Mouse (Mus musculus): Measurements from ENCODE around the gene Cnpy3. TPM values are rescaled to one million over a fixed set of nuclear protein-coding genes. Genes with fewer than 3 reads are reported as not detected.

Gene Cnpy3
- total RNA-seq, 1 experiment from 2014 or later: 64.6 TPM

Other genes with a start within 250 kb of the Cnpy3 start
- 21.1 and 32.5 TPM in 2 replicates for gene Cul9, start 205.8 kb downstream of the Cnpy3 start, total RNA-seq (2021)
- gene Srf, start 196.0 kb downstream of the Cnpy3 start, total RNA-seq (2021): 37.1 and 47.1 TPM in 2 replicates
- gene Ptk7, start 122.7 kb downstream of the Cnpy3 start, total RNA-seq (2021): 8.0 and 16.8 TPM in 2 replicates
- gene Klc4, start 106.2 kb downstream of the Cnpy3 start, total RNA-seq (2021): 38.4 and 49.7 TPM in 2 replicates
- 96.4 and 119 TPM in 2 replicates for gene Mrpl2, start 106.0 kb downstream of the Cnpy3 start, total RNA-seq (2021)
- gene Cul7, start 101.9 kb downstream of the Cnpy3 start, total RNA-seq (2021): 41.3 and 51.4 TPM in 2 replicates
- 26.8 and 33.4 TPM in 2 replicates for gene Rrp36, start 77.9 kb downstream of the Cnpy3 start, total RNA-seq (2021)
- gene Mea1, start 73.4 kb downstream of the Cnpy3 start, total RNA-seq (2021): 89.2 and 90.4 TPM in 2 replicates
- 73.3 and 86.4 TPM in 2 replicates for gene Klhdc3, start 71.3 kb downstream of the Cnpy3 start, total RNA-seq (2021)
- 44.9 and 47.2 TPM in 2 replicates for gene Ppp2r5d, start 47.1 kb downstream of the Cnpy3 start, total RNA-seq (2021)
- gene Pex6, start 40.8 kb downstream of the Cnpy3 start, total RNA-seq (2021): 60.6 and 68.6 TPM in 2 replicates
- gene Gnmt, start 23.0 kb downstream of the Cnpy3 start, total RNA-seq (2021): 0.61 and 12.4 TPM in 2 replicates
- not detected in 2 replicates for gene Ptcra, start 11.5 kb upstream of the Cnpy3 start, total RNA-seq (2021)
- 73.6 and 82.1 TPM in 2 replicates for gene 2310039H08Rik, start 20.4 kb upstream of the Cnpy3 start, total RNA-seq (2021)
- 69.4 and 73.0 TPM in 2 replicates for gene Rpl7l1, start 30.5 kb upstream of the Cnpy3 start, total RNA-seq (2021)
- 24.6 and 26.0 TPM in 2 replicates for gene Bicral, start 106.3 kb upstream of the Cnpy3 start, total RNA-seq (2021)
- gene Tbcc, start 138.5 kb upstream of the Cnpy3 start, total RNA-seq (2021): 19.7 and 24.3 TPM in 2 replicates
- gene Prph2, start 158.2 kb upstream of the Cnpy3 start, total RNA-seq (2021): not detected in 2 replicates